Mouse (Mus musculus) megakaryocyte, embryonic 14.5 days (primary cell): Measurements from ENCODE around the gene Ablim2.

ENCODE experiments used
- FLI1 ChIP-seq: IDR thresholded peaks from 2 replicates; pipeline ENCODE4 v1.6.1; 2012; ENCODE audit warnings: low read length, inconsistent platforms, mixed read lengths
- GATA1 ChIP-seq: IDR thresholded peaks from 3 replicates; pipeline ENCODE4 v1.6.1; 2012; ENCODE audit warnings: mixed read lengths, low read length, inconsistent platforms, borderline replicate concordance

- TF ChIP-seq GATA1: no peak
- TF ChIP-seq FLI1: no peak
These were observed 131.3 kb downstream of the Ablim2 start for GRCm38 (mm10) chr5:35888959-35889358.
